Mouse (Mus musculus) CH12.LX (cell line): Measurements from ENCODE around the gene Iqcn.

Experiments used
- CTCF ChIP-seq, 2 experiments: IDR thresholded peaks in 1 of 2; conservative IDR thresholded peaks in 1 of 2; 2 replicates each; pipeline ENCODE4 v1.5.1; 2011 to 2012; ENCODE audit warnings: low read depth in 2 of 2, low read length in 2 of 2, improper control_type of control experiment in 1 of 2, inconsistent platforms in 1 of 2, mild to moderate bottlenecking in 1 of 2, moderate library complexity in 1 of 2
- POLR2A ChIP-seq: IDR thresholded peaks from 2 replicates; pipeline ENCODE4 v1.6.1; 2011; ENCODE audit warnings: low read depth, mild to moderate bottlenecking, improper control_type of control experiment, low read length
- ZKSCAN1 ChIP-seq: IDR thresholded peaks from 2 replicates; pipeline ENCODE4 v1.6.1; 2012; ENCODE audit warnings: low read depth, inconsistent platforms, low read length, improper control_type of control experiment, borderline replicate concordance

DNA sequence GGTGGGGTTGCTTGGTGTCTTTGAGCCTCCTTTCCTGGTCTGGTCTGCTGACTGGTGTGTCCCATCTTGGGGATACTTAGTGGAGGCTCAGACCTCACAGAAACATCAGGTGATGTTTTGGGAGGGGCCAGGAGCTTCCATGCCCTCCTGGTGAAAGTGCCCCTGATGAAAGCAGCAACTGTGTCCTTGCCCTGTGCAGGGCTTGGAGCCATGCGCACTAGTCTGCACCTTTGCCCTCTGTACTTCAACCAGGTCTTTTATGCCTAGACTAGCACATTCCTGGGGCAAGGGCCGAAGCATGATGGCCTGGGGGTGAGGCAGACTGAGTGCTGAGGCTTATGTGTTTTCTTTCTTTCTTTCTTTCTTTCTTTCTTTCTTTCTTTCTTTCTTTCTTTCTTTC, 37.7 kb upstream of the Iqcn start:
- TF ChIP-seq POLR2A (no peak), CTCF (conservative IDR thresholded peaks at IDR 0.05 in 1 of 2, IDR thresholded peaks at IDR 0.05 in 1 of 2; ENCODE audit: low read depth in 2 of 2, low read length in 2 of 2) (no peak), ZKSCAN1 (no peak)
